4 mouse cellular contexts compared by ENCODE assay signal in genomic region chr8:119374716-119375115, GRCm38 (mm10). TPM values are rescaled to one million over a fixed set of nuclear protein-coding genes. Genes with fewer than 3 reads are reported as not detected.
DNase-seq lines count a peak whose midpoint lies in the region; ATAC-seq and TF ChIP-seq lines count a peak whose summit lies in the region.
"Not testable (repeated sequence)": the region's sequence is repeated elsewhere in the genome, so short reads cannot be mapped to it uniquely, and the experiment has no call there.

No protein-coding gene starts in this region.

- not testable (repeated sequence) for H3K27ac ChIP-seq in liver, adult 2 months (replicated peaks; ENCODE audit: insufficient read depth, low read depth, low read length); liver, embryonic 16.5 days (ENCODE audit: low read length); liver, postnatal 0 days (ENCODE audit: low read depth)

- WGBS in liver, adult 2 months: 29% methylated on average over 9 of the region's 9 CpGs
- 56% methylated on average over 9 of the region's 9 CpGs for WGBS in liver, embryonic 16.5 days (ENCODE audit: insufficient replicate concordance)
- WGBS in liver, postnatal 0 days (ENCODE audit: insufficient replicate concordance): 65% methylated on average over 9 of the region's 9 CpGs

- not testable (repeated sequence) for H3K4me1 ChIP-seq in liver, adult 2 months (ENCODE audit: control insufficient read depth, insufficient read depth, low read length); liver, embryonic 16.5 days (ENCODE audit: control insufficient read depth, low read depth, low read length); liver, postnatal 0 days (ENCODE audit: insufficient read depth)

- not testable (repeated sequence) for TF ChIP-seq CTCF in liver, adult 2 months (IDR thresholded peaks at IDR 0.05; ENCODE audit: low read depth, low read length); liver, postnatal 0 days (IDR thresholded peaks at IDR 0.05; ENCODE audit: low read depth)

- not testable (repeated sequence) for H3K9ac ChIP-seq in liver, adult 2 months (ENCODE audit: low read depth, low read length); liver, embryonic 16.5 days (ENCODE audit: low read depth, low read length); liver, postnatal 0 days (replicated peaks)

- not testable (repeated sequence) for TF ChIP-seq EP300 in liver, postnatal 0 days (IDR thresholded peaks at IDR 0.05; ENCODE audit: low read depth)

- ATAC-seq in liver, embryonic 16.5 days (ENCODE audit: low read depth): 0 out of 2 replicates have a peak, but pooled peaks have one; percentile 32
- ATAC-seq in liver, postnatal 0 days: peak; percentile 56

- peak; percentile 55 for DNase-seq in liver, adult 2 months (ENCODE audit: extremely low read depth, low read depth, low spot score)
- DNase-seq in liver, postnatal 0 days: not testable (repeated sequence)
- peak; percentile 58 for DNase-seq in yolk sac, embryonic 10.5 days (ENCODE audit: low spot score)

- H3K27me3 ChIP-seq in liver, adult 2 months (ENCODE audit: control insufficient read depth, insufficient read depth, low read length); liver, embryonic 16.5 days (ENCODE audit: control insufficient read depth, insufficient read depth, low read depth, low read length); liver, postnatal 0 days (ENCODE audit: insufficient read depth, low read length): not testable (repeated sequence)

- not testable (repeated sequence) for TF ChIP-seq POLR2A in liver, adult 2 months (IDR thresholded peaks at IDR 0.05; ENCODE audit: extremely low read depth, insufficient read depth, low read length)

- not testable (repeated sequence) for H3K36me3 ChIP-seq in liver, adult 2 months (ENCODE audit: control insufficient read depth, insufficient read depth, low read length); liver, embryonic 16.5 days (ENCODE audit: control insufficient read depth, insufficient read depth); liver, postnatal 0 days (replicated peaks; ENCODE audit: insufficient read depth, low read length)

- not testable (repeated sequence) for H3K9me3 ChIP-seq in liver, embryonic 16.5 days (replicated peaks; ENCODE audit: control insufficient read depth, low read length); liver, postnatal 0 days (ENCODE audit: low read length)

- H3K4me3 ChIP-seq in liver, adult 2 months (ENCODE audit: insufficient read depth, low read depth, low read length); liver, embryonic 16.5 days (ENCODE audit: low read depth, low read length); liver, postnatal 0 days (ENCODE audit: low read depth, low read length): not testable (repeated sequence)

- not testable (repeated sequence) for H3K79me2 ChIP-seq in liver, adult 2 months (ENCODE audit: control insufficient read depth, insufficient read depth, low read length)

- H3K4me2 ChIP-seq in liver, embryonic 16.5 days (ENCODE audit: low read depth, low read length); liver, postnatal 0 days (ENCODE audit: low read depth, low read length): not testable (repeated sequence)

RNA-seq across cellular contexts. Expression of gene Mlycd, which starts 20.0 kb away (rescaled TPM):
- total RNA-seq in liver, adult 2 months (2014; rRNA removed): 57.3 and 68.1 TPM in 2 replicates
- 112 and 115 TPM in 2 replicates for polyA plus RNA-seq in liver, adult 2 months (2012; rRNA removed)
- 10.0 and 12.1 TPM in 2 replicates for polyA plus RNA-seq in liver, embryonic 16.5 days (2015; fragmentation: Nextera tagmentation; extraction: Ambion mirVana)
- polyA plus RNA-seq in liver, postnatal 0 days (2015; fragmentation: Nextera tagmentation; extraction: Ambion mirVana): 37.0 and 44.4 TPM in 2 replicates

RNA-seq across cellular contexts. Expression of gene Hsbp1, which starts 30.4 kb away (rescaled TPM):
- total RNA-seq in liver, adult 2 months (2014; rRNA removed): 62.1 and 69.2 TPM in 2 replicates
- 65.3 and 82.8 TPM in 2 replicates for polyA plus RNA-seq in liver, adult 2 months (2012; rRNA removed)
- 82.7 and 86.9 TPM in 2 replicates for polyA plus RNA-seq in liver, embryonic 16.5 days (2015; fragmentation: Nextera tagmentation; extraction: Ambion mirVana)
- polyA plus RNA-seq in liver, postnatal 0 days (2015; fragmentation: Nextera tagmentation; extraction: Ambion mirVana): 101 and 104 TPM in 2 replicates

RNA-seq across cellular contexts. Expression of gene Osgin1, which starts 59.2 kb away (rescaled TPM):
- 9.6 and 33.0 TPM in 2 replicates for total RNA-seq in liver, adult 2 months (2014; rRNA removed)
- polyA plus RNA-seq in liver, adult 2 months (2012; rRNA removed): 211 and 649 TPM in 2 replicates
- 47.3 and 57.9 TPM in 2 replicates for polyA plus RNA-seq in liver, embryonic 16.5 days (2015; fragmentation: Nextera tagmentation; extraction: Ambion mirVana)
- polyA plus RNA-seq in liver, postnatal 0 days (2015; fragmentation: Nextera tagmentation; extraction: Ambion mirVana): 138 and 168 TPM in 2 replicates
